Mouse (Mus musculus): ENCODE data around the gene Clec2d. TPM values are rescaled to one million over a fixed set of nuclear protein-coding genes. Genes with fewer than 3 reads are reported as not detected.
A peak's percentile ranks its signal among the peaks of the same experiment; 100 is the strongest.
"Not testable (repeated sequence)": the region's sequence is repeated elsewhere in the genome, so short reads cannot be mapped to it uniquely, and the experiment has no call there.

Clec2d gene
- polyA plus RNA-seq, 1 experiment, result 4.9 TPM

GRCm38 (mm10) chr6:129181249-129181648, 834 bp downstream of the Clec2d start:
- Histone ChIP-seq H3K27ac (ENCODE audit: control insufficient read depth, insufficient read depth, low read depth, low read length) (peak overlapping the region; percentile 83; the same call in 1 of the 2 replicates), H3K27me3 (ENCODE audit: control insufficient read depth, insufficient read depth, low read length) (no peaks in the 10 kb centered on the region), H3K4me3 (ENCODE audit: control insufficient read depth, low read depth, low read length) (no peak overlapping the region), H3K4me1 (ENCODE audit: control insufficient read depth, insufficient read depth, low read length) (no peaks in the 10 kb centered on the region), H3K36me3 (ENCODE audit: control insufficient read depth, insufficient read depth, low read length) (no peaks in the 10 kb centered on the region)
- TF ChIP-seq CTCF (IDR thresholded peaks at IDR 0.05; ENCODE audit: control insufficient read depth, insufficient read depth, insufficient replicate concordance, low read depth, low read length), result no peak
- no peak for TF ChIP-seq POLR2A (IDR thresholded peaks at IDR 0.05; ENCODE audit: control insufficient read depth, low read depth, low read length)

GRCm38 (mm10) chr6:129181683-129182082, 1.3 kb downstream of the Clec2d start:
- Histone ChIP-seq H3K4me3 (ENCODE audit: control insufficient read depth, low read depth, low read length) (peak overlapping the region; percentile 55; the same call in 1 of the 2 replicates), H3K27me3 (ENCODE audit: control insufficient read depth, insufficient read depth, low read length) (no peaks in the 10 kb centered on the region), H3K4me1 (ENCODE audit: control insufficient read depth, insufficient read depth, low read length) (no peaks in the 10 kb centered on the region), H3K27ac (ENCODE audit: control insufficient read depth, insufficient read depth, low read depth, low read length) (peak overlapping the region; percentile 83), H3K36me3 (ENCODE audit: control insufficient read depth, insufficient read depth, low read length) (no peaks in the 10 kb centered on the region)
- TF ChIP-seq CTCF (IDR thresholded peaks at IDR 0.05; ENCODE audit: control insufficient read depth, insufficient read depth, insufficient replicate concordance, low read depth, low read length) (no peak), POLR2A (IDR thresholded peaks at IDR 0.05; ENCODE audit: control insufficient read depth, low read depth, low read length) (no peak)

- H3K27ac ChIP-seq (ENCODE audit: control insufficient read depth, insufficient read depth, low read depth, low read length), result peak overlapping the region; percentile 2; the same call in 1 of the 2 replicates
- H3K36me3 ChIP-seq (ENCODE audit: control insufficient read depth, insufficient read depth, low read length), result no peaks in the 10 kb centered on the region
- H3K4me3 ChIP-seq (ENCODE audit: control insufficient read depth, low read depth, low read length), result peak overlapping the region; percentile 0; the same call in 1 of the 2 replicates
- TF ChIP-seq CTCF (IDR thresholded peaks at IDR 0.05; ENCODE audit: control insufficient read depth, insufficient read depth, insufficient replicate concordance, low read depth, low read length) (no peak), POLR2A (IDR thresholded peaks at IDR 0.05; ENCODE audit: control insufficient read depth, low read depth, low read length) (no peak)
- no peaks in the 10 kb centered on the region for H3K4me1 ChIP-seq (ENCODE audit: control insufficient read depth, insufficient read depth, low read length)
- H3K27me3 ChIP-seq (ENCODE audit: control insufficient read depth, insufficient read depth, low read length), result no peaks in the 10 kb centered on the region
Observed at GRCm38 (mm10) chr6:129182518-129182917, 2.1 kb downstream of the Clec2d start.

GRCm38 (mm10) chr6:129184001-129184400, 3.6 kb downstream of the Clec2d start:
- not testable (repeated sequence) for H3K27ac ChIP-seq (ENCODE audit: control insufficient read depth, insufficient read depth, low read depth, low read length); H3K27me3 ChIP-seq (ENCODE audit: control insufficient read depth, insufficient read depth, low read length)

GRCm38 (mm10) chr6:129184788-129185187, 4.4 kb downstream of the Clec2d start:
- H3K36me3 ChIP-seq (ENCODE audit: control insufficient read depth, insufficient read depth, low read length), result no peaks in the 10 kb centered on the region
- H3K4me3 ChIP-seq (ENCODE audit: control insufficient read depth, low read depth, low read length), result no peak overlapping the region
- no peak overlapping the region for H3K27ac ChIP-seq (ENCODE audit: control insufficient read depth, insufficient read depth, low read depth, low read length)
- H3K4me1 ChIP-seq (ENCODE audit: control insufficient read depth, insufficient read depth, low read length), result no peaks in the 10 kb centered on the region
- TF ChIP-seq CTCF (IDR thresholded peaks at IDR 0.05; ENCODE audit: control insufficient read depth, insufficient read depth, insufficient replicate concordance, low read depth, low read length) (no peak), POLR2A (IDR thresholded peaks at IDR 0.05; ENCODE audit: control insufficient read depth, low read depth, low read length) (no peak)
- H3K27me3 ChIP-seq (ENCODE audit: control insufficient read depth, insufficient read depth, low read length), result no peaks in the 10 kb centered on the region

More at GRCm38 (mm10) chr6:129184001-129184400, 3.6 kb downstream of the Clec2d start:
- H3K4me1 ChIP-seq (ENCODE audit: control insufficient read depth, insufficient read depth, low read length); H3K36me3 ChIP-seq (ENCODE audit: control insufficient read depth, insufficient read depth, low read length); H3K4me3 ChIP-seq (ENCODE audit: control insufficient read depth, low read depth, low read length): not testable (repeated sequence)

GRCm38 (mm10) chr6:129186022-129186421, 5.6 kb downstream of the Clec2d start:
- H3K27me3 ChIP-seq (ENCODE audit: control insufficient read depth, insufficient read depth, low read length), result no peaks in the 10 kb centered on the region
- TF ChIP-seq POLR2A (IDR thresholded peaks at IDR 0.05; ENCODE audit: control insufficient read depth, low read depth, low read length), result no peak
- no peak for TF ChIP-seq CTCF (IDR thresholded peaks at IDR 0.05; ENCODE audit: control insufficient read depth, insufficient read depth, insufficient replicate concordance, low read depth, low read length)
- H3K27ac ChIP-seq (ENCODE audit: control insufficient read depth, insufficient read depth, low read depth, low read length), result no peak overlapping the region
- H3K36me3 ChIP-seq (ENCODE audit: control insufficient read depth, insufficient read depth, low read length), result no peaks in the 10 kb centered on the region
- H3K4me1 ChIP-seq (ENCODE audit: control insufficient read depth, insufficient read depth, low read length), result no peaks in the 10 kb centered on the region
- no peak overlapping the region for H3K4me3 ChIP-seq (ENCODE audit: control insufficient read depth, low read depth, low read length)

DNA sequence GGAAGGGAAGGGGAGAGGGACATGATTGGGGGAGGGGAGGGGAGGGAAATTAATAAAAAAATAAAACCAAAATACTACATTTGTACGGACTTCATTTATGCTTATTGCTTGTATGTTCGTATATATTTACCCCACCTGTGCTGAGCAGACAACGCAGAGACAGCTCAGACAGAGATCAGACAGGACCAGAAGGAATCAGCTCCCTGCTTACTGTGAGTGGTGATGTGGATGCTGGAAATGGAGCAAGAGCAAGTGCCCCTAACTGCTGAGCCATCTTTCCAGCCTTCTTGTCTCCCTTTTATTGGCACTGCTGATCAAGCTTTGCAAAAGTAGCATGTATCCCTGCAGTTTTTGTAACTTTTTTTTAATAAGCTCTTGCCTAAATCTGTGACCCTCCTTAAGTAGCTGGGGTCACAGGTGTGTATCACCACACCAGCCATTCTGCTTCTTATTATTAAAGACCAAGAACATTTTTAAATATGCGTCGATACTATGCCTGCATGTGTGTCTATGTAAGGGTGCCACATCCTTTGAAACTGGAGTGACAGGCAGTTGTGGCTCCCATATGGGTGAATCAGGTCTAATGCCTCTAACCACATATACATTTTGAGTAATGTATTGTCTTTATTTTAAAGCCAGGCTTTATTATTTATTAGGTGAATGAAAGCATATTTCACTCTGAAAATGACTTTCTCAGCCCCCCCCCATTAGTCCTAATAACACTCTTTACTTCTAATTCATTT, 6.2 kb downstream of the Clec2d start:
- TF ChIP-seq CTCF (IDR thresholded peaks at IDR 0.05; ENCODE audit: control insufficient read depth, insufficient read depth, insufficient replicate concordance, low read depth, low read length) (no peak), POLR2A (IDR thresholded peaks at IDR 0.05; ENCODE audit: control insufficient read depth, low read depth, low read length) (no peak)
- no peaks in the 10 kb centered on the region for H3K36me3 ChIP-seq (ENCODE audit: control insufficient read depth, insufficient read depth, low read length)
- no peak overlapping the region for H3K27ac ChIP-seq (ENCODE audit: control insufficient read depth, insufficient read depth, low read depth, low read length)
- H3K27me3 ChIP-seq (ENCODE audit: control insufficient read depth, insufficient read depth, low read length), result no peaks in the 10 kb centered on the region
- H3K4me1 ChIP-seq (ENCODE audit: control insufficient read depth, insufficient read depth, low read length), result no peaks in the 10 kb centered on the region
- H3K4me3 ChIP-seq (ENCODE audit: control insufficient read depth, low read depth, low read length), result no peak overlapping the region
